Mouse (Mus musculus) kidney, adult 2 months (tissue): ENCODE measurements at regions not wholly inside any gene's neighbourhood (a gene's known extent, or its start where the extent isn't known, plus 50 kb on each side); places are given as distances from the start of the nearest gene placed in this dataset.

ENCODE experiments used
- DNase-seq: peaks from one replicate; pipeline ENCODE4 v3.0.0; 2021
- H3K27ac ChIP-seq: fragments of 200-500 bp; 2 replicates; pipeline ENCODE4 v1.5.1; 2012; ENCODE audit warnings: low read depth, low read length, control low read depth, inconsistent platforms; ENCODE audit not compliant: insufficient read depth
- H3K27me3 ChIP-seq: fragments of 200-500 bp; replicated peaks from 2 replicates; pipeline ENCODE4 v1.6.1; 2012; ENCODE audit warnings: mild to moderate bottlenecking, moderate library complexity, low read length, inconsistent platforms; ENCODE audit not compliant: control insufficient read depth, insufficient read depth
- H3K36me3 ChIP-seq: fragments of 200-500 bp; 2 replicates; pipeline ENCODE4 v1.6.1; 2012; ENCODE audit warnings: mild to moderate bottlenecking, moderate library complexity, low read length, inconsistent platforms; ENCODE audit not compliant: control insufficient read depth, insufficient read depth
- H3K4me1 ChIP-seq: fragments of 200-500 bp; 2 replicates; pipeline ENCODE4 v1.6.1; 2011; ENCODE audit warnings: low read length; ENCODE audit not compliant: control insufficient read depth, insufficient read depth
- H3K4me3 ChIP-seq: fragments of 200-500 bp; 2 replicates; pipeline ENCODE4 v1.5.1; 2011; ENCODE audit warnings: mild to moderate bottlenecking, low read depth, low read length, control low read depth; ENCODE audit not compliant: insufficient read depth
- CTCF ChIP-seq: fragments of 200-500 bp; conservative IDR thresholded peaks from 2 replicates; pipeline ENCODE4 v1.5.1; 2011; ENCODE audit warnings: low read depth, mild to moderate bottlenecking, control low read depth, low read length, moderate library complexity, mixed read lengths; ENCODE audit not compliant: insufficient read depth, insufficient read length
- POLR2A ChIP-seq: fragments of 200-500 bp; IDR thresholded peaks from one replicate; pipeline ENCODE4 v1.6.1; 2011; ENCODE audit warnings: low read depth, low read length, control low read depth
- WGBS: fragments of 180-500 bp; shearing (Covaris S2); methylation state at CpG from one replicate; pipeline ENCODE4 v1.1.7; 2018; 5-methylcytosine and 5-hydroxymethylcytosine counted together

DNA sequence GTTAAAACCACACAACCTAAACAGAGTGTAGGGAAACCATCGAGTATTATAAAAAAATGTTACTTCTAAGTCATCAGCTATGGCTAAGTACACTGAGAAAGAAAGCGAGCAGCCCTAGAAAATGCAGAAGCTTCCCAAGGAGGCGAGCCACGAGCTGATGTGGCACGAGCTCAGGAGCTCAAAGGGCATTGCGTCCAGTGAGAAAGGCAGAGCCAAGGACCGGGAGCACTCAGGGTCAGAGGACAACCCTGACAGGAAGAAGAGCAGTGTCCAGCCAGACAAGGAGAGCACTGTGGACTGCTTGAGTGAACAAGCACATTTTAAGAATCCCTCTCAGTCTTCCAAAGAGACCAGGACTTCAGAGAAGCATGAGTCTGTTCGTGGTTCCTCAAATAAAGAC lies 335.6 kb upstream of the Ano5 start:
- peak; percentile 87 for DNase-seq
- 61% methylated on average over 8 of the region's 8 CpGs for WGBS
- TF ChIP-seq CTCF (no peak), POLR2A (no peak)

DNA sequence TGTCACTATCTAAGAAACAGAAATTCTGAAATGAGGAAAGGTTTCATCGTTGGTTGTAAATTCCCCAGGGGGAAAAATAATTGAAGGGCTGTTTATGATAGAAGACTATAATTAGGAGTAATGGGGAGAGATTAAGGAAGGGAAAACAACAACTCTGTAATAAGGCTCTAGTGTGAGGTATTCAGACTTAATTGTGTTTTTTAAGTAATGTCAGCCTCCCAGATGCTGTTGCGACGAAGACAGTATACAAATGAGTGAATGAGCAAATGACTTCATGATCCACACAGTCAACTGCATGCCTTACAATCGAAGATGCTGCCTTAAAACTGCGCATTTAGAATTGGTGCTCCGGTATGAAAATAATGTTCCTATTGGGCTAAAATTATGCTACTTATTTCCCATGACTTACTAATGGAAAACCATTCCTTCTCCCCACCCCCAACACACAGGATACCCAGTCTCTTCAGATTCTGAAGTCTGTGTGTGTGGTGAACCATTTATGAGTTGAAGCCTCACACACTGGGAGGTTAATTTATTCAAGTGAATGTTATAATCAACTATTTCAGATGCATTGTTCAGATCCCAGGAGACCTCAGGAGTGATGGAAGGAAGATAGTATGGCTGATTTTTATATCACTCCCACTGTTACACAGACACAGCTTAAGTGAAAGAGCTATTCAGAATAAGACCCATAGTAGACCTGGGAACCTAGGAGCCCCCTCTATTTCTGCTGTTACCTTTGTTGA lies 295.2 kb upstream of the Ano5 start:
- WGBS, result 81% methylated on average over 6 of the region's 6 CpGs

More for the DNA sequence above, 335.6 kb upstream of the Ano5 start:
- H3K4me3 ChIP-seq, result no peak overlapping the region
- H3K4me1 ChIP-seq, result no peaks in the 10 kb centered on the region
- H3K27me3 ChIP-seq, result no peaks in the 10 kb centered on the region
- no peaks in the 10 kb centered on the region for H3K36me3 ChIP-seq
- no peak overlapping the region for H3K27ac ChIP-seq

DNA sequence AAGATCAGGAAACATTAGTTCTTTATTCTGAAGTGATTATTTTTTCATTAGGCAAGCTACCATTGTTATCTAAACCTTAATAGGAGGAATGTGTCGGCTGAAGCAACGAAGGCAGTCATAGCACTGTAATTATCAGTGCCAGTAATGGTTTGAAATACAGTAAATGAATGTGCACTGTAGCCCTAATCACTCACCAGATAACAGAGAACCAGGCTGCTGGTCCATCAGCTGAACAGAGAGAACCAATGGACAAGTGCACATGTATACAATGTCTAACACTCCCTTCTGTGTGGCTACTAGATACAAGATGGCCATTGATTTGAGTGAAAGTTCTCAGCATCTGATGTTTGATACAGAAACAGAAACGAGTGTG lies 294.6 kb upstream of the Ano5 start:
- H3K4me3 ChIP-seq, result no peak overlapping the region
- DNase-seq, result no peak

More for the DNA sequence above, 295.2 kb upstream of the Ano5 start:
- Histone ChIP-seq H3K27ac (no peak overlapping the region), H3K4me1 (no peaks in the 10 kb centered on the region), H3K36me3 (no peaks in the 10 kb centered on the region), H3K27me3 (no peaks in the 10 kb centered on the region), H3K4me3 (no peak overlapping the region)
- TF ChIP-seq CTCF, result no peak
- no peak for TF ChIP-seq POLR2A
- DNase-seq, result no peak

DNA sequence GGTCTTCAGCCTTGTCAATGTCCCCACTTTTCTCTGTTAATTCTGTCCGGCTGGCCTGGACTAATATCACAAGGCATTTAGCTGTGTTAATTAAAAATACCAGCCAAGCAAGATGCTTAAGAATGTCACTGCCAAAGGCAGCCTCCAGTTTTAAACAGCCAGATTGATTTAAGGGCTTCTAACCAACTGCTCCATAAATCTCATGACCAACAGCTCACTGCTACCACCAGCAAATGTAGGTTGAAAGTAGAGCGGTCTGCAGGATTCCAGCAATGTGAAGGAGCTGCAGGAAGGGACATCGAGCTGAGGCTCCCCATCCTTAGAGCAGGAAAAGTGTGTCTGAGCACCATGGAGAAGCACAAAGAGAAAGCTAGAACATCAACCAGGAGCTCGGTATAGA lies 289.5 kb upstream of the Ano5 start:
- WGBS, result 62% methylated on average over 4 of the region's 4 CpGs
- TF ChIP-seq POLR2A (no peak), CTCF (no peak)
- DNase-seq, result no peak
- Histone ChIP-seq H3K4me1 (no peaks in the 10 kb centered on the region), H3K27ac (no peak overlapping the region), H3K27me3 (no peaks in the 10 kb centered on the region), H3K36me3 (no peaks in the 10 kb centered on the region), H3K4me3 (no peak overlapping the region)

More for the DNA sequence above, 294.6 kb upstream of the Ano5 start:
- H3K36me3 ChIP-seq, result no peaks in the 10 kb centered on the region
- H3K27ac ChIP-seq, result no peak overlapping the region
- WGBS, result 81% methylated on average over 3 of the region's 3 CpGs
- no peak for TF ChIP-seq POLR2A
- no peak for TF ChIP-seq CTCF
- H3K27me3 ChIP-seq, result no peaks in the 10 kb centered on the region
- H3K4me1 ChIP-seq, result no peaks in the 10 kb centered on the region

DNA sequence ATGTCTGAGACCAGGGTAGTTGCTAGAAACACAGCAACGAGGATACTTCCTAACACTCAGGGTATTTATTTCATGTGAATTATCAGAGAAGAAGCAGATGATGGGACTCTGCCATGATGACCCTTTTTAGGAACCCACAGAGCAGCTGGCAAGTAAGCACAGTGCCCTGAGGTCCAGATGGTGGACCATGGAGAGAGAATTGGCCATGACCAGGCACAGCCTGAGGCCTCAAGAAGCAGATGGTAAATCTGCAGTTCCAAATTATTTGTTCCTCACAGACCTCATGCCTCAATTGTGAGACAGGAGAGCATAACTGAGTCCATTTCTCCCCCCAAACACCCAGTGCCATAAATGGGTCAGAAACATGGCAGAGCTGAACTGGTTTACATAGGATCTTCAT lies 289.0 kb upstream of the Ano5 start:
- Histone ChIP-seq H3K27ac (no peak overlapping the region), H3K27me3 (no peaks in the 10 kb centered on the region), H3K4me3 (no peak overlapping the region), H3K36me3 (no peaks in the 10 kb centered on the region), H3K4me1 (no peaks in the 10 kb centered on the region)
- 73% methylated on average over 1 of the region's 1 CpGs for WGBS
- no peak for DNase-seq
- TF ChIP-seq POLR2A, result no peak
- TF ChIP-seq CTCF, result no peak

DNA sequence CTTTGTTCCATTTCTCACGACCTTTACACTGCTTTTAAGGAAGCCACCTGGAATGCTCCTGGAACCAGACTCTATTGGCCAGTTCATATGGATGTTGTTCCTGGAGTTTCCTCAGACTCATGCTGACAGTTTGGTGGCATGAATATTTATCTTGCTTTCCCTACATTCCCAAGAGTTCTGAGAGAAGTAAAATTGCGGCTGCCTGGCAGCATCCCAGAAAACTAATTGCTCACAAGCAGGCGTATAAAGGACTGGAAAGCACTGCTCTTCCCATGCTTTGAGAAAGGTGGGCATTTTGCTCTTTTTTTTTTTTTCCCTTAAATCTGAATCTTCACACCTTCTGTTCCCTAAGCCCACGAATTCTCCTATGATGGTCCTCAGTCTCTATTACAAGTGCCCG lies 283.7 kb upstream of the Ano5 start:
- no peak overlapping the region for H3K4me3 ChIP-seq
- no peaks in the 10 kb centered on the region for H3K27me3 ChIP-seq
- no peak for TF ChIP-seq CTCF
- no peak for TF ChIP-seq POLR2A
- 58% methylated on average over 5 of the region's 5 CpGs for WGBS
- H3K36me3 ChIP-seq, result no peaks in the 10 kb centered on the region
- no peak for DNase-seq
- H3K27ac ChIP-seq, result no peak overlapping the region
- H3K4me1 ChIP-seq, result no peaks in the 10 kb centered on the region

DNA sequence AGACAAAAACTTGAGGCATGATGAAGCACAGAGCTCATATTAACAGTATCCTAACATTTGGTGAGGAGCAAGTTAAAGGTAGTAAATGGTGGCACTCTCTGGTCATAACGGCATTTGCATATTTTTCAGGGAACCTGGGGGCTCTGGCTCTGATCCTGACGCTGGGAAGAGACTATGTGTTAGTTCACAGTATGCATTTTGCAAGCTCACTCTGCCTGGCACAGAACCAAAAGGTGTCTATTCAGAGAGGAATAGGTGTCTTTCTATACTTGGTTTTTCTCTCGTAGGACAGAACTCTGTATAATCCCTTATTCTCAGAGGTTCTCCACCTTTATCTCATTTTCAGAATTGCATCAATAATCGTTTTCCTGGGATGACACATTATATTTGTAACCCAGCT lies 276.2 kb upstream of the Ano5 start:
- no peak overlapping the region for H3K4me3 ChIP-seq
- H3K4me1 ChIP-seq, result no peaks in the 10 kb centered on the region
- TF ChIP-seq CTCF, result no peak
- TF ChIP-seq POLR2A, result no peak
- no peaks in the 10 kb centered on the region for H3K36me3 ChIP-seq
- H3K27ac ChIP-seq, result no peak overlapping the region
- WGBS, result 71% methylated on average over 4 of the region's 4 CpGs
- no peak for DNase-seq
- H3K27me3 ChIP-seq, result no peaks in the 10 kb centered on the region

DNA sequence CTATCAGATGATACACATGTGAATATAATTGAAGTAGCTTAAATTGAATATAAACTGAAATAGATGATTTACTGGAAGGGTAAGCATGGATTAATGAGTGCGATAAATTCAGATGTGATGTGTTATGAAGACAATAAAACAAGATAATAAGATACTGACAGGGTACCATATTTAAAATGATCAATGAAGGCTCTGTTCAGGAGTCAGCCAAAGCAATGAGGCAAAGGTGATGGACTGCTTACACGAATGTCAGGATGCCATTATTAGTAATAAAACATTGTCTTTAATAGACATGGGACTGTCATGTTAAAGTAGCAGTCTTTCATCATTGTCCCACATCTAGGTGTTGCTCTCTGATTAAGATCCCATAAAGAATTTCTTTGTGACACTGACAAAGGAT lies 263.1 kb upstream of the Ano5 start:
- WGBS, result 75% methylated on average over 2 of the region's 2 CpGs
- H3K36me3 ChIP-seq, result no peaks in the 10 kb centered on the region
- TF ChIP-seq CTCF (no peak), POLR2A (no peak)
- DNase-seq, result no peak
- H3K4me3 ChIP-seq, result no peak overlapping the region
- no peaks in the 10 kb centered on the region for H3K27me3 ChIP-seq
- no peak overlapping the region for H3K27ac ChIP-seq
- H3K4me1 ChIP-seq, result no peaks in the 10 kb centered on the region
